Mouse (Mus musculus) cortical plate, adult 2 months (tissue): ENCODE measurements around the gene Dnajc3.

Source experiments
- CTCF ChIP-seq: fragments of 200-500 bp; IDR thresholded peaks from 2 replicates; pipeline ENCODE4 v1.5.1; 2011; ENCODE audit warnings: mild to moderate bottlenecking, control low read depth, low read length; ENCODE audit not compliant: insufficient read depth; ENCODE audit errors: extremely low read depth
- POLR2A ChIP-seq: fragments of 200-500 bp; IDR thresholded peaks from 2 replicates; pipeline ENCODE4 v1.6.1; 2011; ENCODE audit warnings: mild to moderate bottlenecking, low read length, control low read depth; ENCODE audit not compliant: insufficient read depth; ENCODE audit errors: extremely low read depth

- TF ChIP-seq POLR2A (no peak), CTCF (no peak)
Measured at GRCm38 (mm10) chr14:118903867-118904562, 33.8 kb upstream of the Dnajc3 start.
